Mouse (Mus musculus): ENCODE results near the gene Atp7a.

Atp7a gene

DNA sequence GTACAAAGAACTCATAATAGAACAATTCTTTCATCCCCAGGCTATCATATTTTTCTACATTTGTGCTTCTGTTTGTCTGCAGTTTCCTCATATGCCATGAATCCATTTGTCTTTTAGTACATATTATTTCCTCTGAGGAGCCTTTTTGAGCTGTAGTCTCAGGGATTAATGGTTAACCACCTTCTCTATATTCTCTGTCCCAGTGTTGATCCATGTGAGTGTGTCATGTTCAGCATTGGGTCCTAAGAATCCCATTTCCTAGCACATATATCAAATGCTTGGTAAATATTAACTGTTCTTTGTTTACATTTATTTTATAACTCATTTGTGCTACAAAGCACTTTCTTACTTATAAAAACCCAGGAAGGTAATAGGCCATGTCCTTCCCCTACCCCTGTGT lies 55.4 kb downstream of the Atp7a start:
- DNase-seq, result no peak

DNA sequence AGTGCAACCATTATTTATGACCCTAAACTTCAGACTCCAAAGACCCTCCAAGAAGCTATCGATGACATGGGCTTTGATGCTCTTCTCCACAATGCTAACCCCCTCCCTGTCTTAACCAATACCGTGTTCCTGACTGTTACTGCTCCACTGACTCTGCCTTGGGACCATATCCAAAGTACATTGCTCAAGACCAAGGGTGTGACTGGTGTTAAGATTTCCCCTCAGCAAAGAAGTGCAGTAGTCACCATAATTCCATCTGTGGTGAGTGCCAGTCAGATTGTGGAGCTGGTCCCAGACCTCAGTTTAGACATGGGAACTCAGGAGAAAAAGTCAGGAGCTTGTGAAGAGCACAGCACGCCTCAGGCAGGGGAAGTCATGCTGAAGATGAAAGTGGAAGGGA lies 58.1 kb downstream of the Atp7a start:
- no peak for DNase-seq

DNA sequence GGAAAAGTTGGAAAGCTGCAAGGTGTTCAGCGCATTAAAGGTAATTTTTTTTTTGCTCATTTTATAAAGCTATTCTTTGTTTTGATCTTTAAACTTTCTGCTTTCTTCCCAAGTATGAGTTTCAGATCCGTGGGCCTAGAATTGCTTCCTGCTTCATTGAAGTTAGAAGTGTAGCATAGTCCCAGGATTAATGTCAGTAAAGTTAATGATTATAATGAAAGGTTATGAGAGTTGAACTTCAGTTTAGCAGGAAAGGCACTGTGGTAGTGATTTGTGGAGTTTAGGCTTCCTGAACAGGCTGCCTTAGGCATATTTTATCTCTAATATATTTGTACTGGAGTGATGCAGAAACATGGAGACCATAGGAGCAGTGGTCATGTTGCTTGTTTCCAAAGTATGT lies 58.5 kb downstream of the Atp7a start:
- DNase-seq, result no peak

- no peak for DNase-seq
Observed at GRCm38 (mm10) chrX:106092939-106093338, 65.9 kb downstream of the Atp7a start.

- DNase-seq, result peak; percentile 30
Observed at GRCm38 (mm10) chrX:106105464-106105863, 78.4 kb downstream of the Atp7a start.

DNA sequence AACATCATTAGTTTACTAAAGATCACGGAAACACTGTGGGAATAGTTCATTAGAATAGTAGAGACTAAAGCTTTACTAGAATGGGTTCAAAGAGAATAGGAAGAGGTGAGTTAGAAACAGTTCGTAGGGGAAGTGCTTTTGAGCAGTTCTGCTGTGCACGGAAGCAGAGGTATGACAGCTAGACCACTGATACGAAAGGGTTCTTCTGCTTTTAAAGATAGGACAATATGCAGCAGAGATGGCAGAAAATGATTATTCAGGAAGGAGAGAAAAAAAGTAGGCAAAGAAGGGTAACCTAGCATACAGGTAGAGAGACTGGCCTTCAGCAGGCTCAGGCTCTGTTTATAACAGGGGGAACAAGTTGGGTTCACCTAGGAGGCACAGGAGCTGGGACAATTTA lies 86.8 kb downstream of the Atp7a start:
- no peak for DNase-seq

DNA sequence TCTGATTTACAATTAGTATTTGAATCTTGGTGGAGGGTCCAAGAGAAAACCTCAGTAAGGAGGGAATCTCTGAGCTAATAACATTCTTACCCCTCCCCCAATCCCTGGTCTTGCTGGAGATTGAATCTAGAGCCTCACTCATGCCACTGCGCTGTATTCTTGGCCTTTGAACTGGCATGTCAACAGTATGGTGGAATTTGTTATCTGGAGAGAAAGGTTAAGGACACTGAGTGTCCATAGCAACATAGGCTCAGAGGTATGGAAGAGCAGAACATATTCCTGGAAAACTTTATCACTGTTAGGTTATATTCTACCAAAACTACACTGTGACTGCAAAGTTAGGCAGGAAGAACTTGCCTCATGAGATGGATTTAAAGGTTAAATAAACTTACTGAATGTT lies 87.6 kb downstream of the Atp7a start:
- DNase-seq, result no peak

GRCm38 (mm10) chrX:106122823-106123222 lies 95.7 kb downstream of the Atp7a start:
- no peak for DNase-seq

GRCm38 (mm10) chrX:106128283-106128682 lies 101.2 kb downstream of the Atp7a start:
- DNase-seq, result no peak

GRCm38 (mm10) chrX:106129877-106130276 lies 102.8 kb downstream of the Atp7a start:
- no peak for DNase-seq

DNA sequence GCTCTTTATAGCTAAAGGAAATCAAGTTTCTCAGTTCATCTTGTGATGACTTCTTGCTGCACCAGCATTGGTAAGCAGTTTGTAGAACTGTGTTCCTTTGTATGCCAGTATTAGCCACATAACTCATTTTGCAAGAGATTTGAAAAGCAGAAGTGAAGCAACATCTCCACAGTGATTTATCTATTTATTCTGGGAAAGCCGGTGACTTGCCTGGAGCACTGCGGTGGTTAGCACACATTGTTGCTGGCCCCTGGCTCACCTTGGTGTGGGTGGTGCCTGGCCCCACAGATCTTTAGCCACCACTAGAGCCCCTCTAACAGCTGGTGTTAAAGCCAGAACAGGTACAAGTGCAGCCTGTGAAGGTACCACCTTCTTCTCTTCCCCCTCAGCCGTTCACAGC lies 107.8 kb downstream of the Atp7a start:
- no peak for DNase-seq

- no peak for DNase-seq
Observed at GRCm38 (mm10) chrX:106135484-106135883, 108.4 kb downstream of the Atp7a start.

DNA sequence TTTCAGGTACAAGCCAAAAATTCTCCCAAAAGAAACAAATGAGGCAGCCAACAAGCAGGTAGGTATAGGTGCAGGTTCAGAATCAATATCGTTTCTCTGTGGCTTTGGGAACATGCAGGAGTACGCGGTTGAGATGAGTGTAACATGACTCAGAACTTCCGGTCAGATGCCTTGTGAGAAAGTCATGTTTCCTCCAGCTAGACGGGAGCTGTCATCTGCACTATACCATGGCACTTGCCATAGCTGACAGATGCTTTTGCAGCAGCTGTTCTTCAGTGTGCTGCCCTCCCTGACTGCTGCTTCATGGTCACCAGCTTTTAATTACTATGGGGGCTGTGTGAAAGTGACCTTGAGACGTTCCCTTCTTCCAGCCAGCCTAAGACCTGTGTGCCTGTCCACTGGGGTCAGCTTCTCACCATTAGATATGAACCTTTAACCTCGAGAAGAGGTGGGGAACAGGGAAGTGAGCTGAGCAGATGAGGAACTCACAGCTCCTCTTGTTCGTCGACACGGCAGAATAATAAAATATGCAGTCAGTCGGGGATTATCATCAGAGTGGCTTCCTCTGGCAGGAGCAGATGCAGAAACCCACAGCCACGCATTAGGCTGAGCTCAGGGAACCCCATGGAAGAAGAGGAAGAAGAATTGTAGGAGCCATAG lies 109.0 kb downstream of the Atp7a start:
- no peak for DNase-seq

- DNase-seq, result no peak
Observed at GRCm38 (mm10) chrX:106139309-106140070, 112.4 kb downstream of the Atp7a start.

GRCm38 (mm10) chrX:106142936-106143335 lies 115.9 kb downstream of the Atp7a start, which contains the start of gene Tlr13:
Gene Tlr13, plus strand, starts transcription at chrX:106143204.
- no peak for DNase-seq

DNA sequence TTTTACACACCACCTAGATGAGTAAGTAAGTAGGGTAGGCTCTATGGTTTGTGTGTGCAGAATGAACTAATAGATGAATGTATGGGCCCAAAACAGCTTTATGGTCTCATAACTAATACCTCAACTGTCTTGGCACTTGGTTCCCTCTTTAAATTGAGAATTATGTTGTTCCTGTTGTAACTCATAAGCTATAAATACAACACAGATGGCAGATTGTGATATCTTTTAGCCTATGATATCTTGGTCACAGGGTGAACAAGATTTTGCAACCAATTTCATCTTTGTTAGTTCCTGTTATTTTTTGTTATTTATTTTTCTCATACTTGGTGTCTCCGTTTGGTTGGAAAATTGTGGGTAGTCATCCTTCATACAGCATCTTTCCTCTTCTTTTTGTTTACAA lies 121.1 kb downstream of the Atp7a start:
- no peak for DNase-seq

DNA sequence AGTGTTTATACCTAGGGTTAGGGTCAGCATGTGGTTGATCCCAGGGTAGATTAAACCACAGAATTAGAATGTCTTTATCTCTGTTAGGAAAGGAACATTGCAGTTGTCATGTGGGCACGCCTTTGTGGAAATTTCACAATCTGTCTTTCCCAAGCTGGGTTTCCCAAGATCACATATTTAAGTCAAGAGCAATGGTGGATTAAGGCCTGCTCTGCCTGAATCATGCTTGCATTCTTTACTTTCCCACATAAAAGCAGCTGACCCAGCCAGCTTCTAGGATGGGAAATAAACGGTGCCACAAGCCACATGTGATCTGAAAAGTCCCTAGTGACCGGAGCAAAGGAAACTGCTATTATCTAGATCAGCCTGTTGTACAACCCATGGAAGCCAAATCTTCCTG lies 122.4 kb downstream of the Atp7a start:
- DNase-seq, result no peak

GRCm38 (mm10) chrX:106154180-106154586 lies 127.1 kb downstream of the Atp7a start:
- peak; percentile 9 for DNase-seq

GRCm38 (mm10) chrX:106155892-106156291 lies 128.8 kb downstream of the Atp7a start:
- no peak for DNase-seq

- peak; percentile 31 for DNase-seq
Observed at GRCm38 (mm10) chrX:106163995-106164394, 136.9 kb downstream of the Atp7a start.

DNA sequence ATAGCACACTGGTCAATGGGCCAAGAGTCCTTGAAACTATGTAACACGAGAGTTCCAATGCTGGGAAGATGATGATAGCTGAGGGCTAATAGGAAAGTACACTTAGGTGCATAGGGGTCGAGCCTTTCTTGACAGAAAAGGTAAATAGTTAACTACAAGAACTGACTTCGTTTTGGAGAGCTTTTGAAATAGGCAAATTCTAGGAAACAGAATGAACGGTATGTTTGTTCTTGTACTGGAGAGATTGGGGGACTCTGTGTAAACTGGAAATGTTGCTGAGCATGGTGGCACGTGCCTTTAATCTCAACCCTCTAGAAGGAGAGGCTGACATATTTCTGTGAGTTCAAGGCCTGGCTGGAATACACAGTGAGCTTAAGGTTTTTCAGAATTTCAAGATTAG lies 137.5 kb downstream of the Atp7a start:
- no peak for DNase-seq

GRCm38 (mm10) chrX:106165089-106165488 lies 138.0 kb downstream of the Atp7a start:
- no peak for DNase-seq

DNA sequence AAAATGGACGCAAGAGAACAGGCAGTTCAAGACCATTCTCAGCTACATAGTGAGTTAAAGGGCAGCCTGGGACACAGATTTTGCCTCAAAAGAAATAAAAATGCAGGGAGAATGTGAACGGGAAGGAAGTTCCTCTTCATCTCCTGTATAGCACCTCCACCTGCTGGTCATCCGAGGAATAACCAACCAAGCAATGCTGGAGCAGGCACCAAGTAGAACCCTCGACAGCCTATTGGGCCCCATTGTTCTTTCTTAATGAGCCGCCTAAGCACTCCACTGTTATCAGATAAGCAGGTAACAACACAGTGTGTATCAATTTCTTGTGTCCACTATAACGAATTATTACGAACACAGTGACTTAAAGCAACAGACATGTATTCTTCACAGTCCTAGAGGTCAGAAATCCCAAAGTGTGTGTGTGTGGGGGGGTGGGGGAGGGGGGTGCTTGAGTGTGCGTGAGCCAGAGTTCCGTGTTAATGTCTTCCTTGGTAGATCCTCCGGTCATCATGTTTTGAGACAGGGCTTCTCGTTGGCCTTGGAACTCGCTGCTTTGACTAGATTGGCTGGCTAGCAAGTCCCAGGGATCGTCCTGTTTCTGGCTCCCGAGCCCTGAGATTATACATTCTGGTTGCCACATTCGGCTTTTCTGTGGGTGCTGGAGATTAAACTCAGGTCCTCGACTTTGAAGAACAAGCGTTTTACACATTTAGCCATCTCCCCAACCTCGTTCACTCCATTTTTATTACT lies 144.2 kb downstream of the Atp7a start:
- peak; percentile 75 for DNase-seq

DNA sequence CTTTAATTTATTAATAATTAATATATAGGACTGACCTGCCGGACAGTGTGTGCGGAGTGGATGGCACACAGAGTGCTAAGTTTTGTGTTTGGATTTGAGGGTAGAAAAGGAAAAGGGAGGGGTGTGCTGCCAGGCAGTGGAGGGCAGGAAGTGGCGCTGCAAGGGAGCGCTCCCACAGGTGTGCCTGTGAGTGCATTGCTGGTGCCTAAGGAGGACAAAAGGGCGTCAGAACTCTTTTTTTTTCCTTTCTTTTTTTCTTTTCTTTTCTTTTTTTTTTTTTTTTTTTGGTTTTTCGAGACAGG lies 144.7 kb downstream of the Atp7a start:
- peak; percentile 4 for DNase-seq
